Mouse (Mus musculus) kidney, embryonic 16.5 days (tissue): Measurements from ENCODE around the gene Arhgef25. TPM values are rescaled to one million over a fixed set of nuclear protein-coding genes. Genes with fewer than 3 reads are reported as not detected.

Experiments
- ATAC-seq: fragments of 200-750 bp; cut with Nextera tagmentation; 2 replicates; pipeline ENCODE4 v1.8.0; 2017; ENCODE audit warnings: moderate TSS enrichment; ENCODE audit not compliant: low FRiP score, low TSS enrichment
- H3K27ac ChIP-seq: fragments of 300-500 bp; sonication (generic); 2 replicates; pipeline ENCODE4 v1.5.1; 2014; ENCODE audit warnings: low read length
- H3K27me3 ChIP-seq: fragments of 300-500 bp; sonication (generic); 2 replicates; pipeline ENCODE4 v1.6.1; 2014; ENCODE audit warnings: low read length, control low read depth, mixed read lengths; ENCODE audit not compliant: insufficient read depth
- H3K36me3 ChIP-seq: fragments of 300-500 bp; sonication (generic); 2 replicates; pipeline ENCODE4 v1.6.1; 2014; ENCODE audit warnings: low read length, control low read depth, mixed read lengths; ENCODE audit not compliant: insufficient read depth
- H3K4me1 ChIP-seq: fragments of 300-500 bp; sonication (generic); 2 replicates; pipeline ENCODE4 v1.6.1; 2014; ENCODE audit warnings: low read length, control low read depth, mixed read lengths; ENCODE audit not compliant: insufficient read depth
- H3K4me2 ChIP-seq: fragments of 300-500 bp; sonication (generic); replicated peaks from 2 replicates; pipeline ENCODE4 v1.6.1; 2014; ENCODE audit warnings: low read depth, low read length
- H3K4me3 ChIP-seq: fragments of 300-500 bp; sonication (generic); 2 replicates; pipeline ENCODE4 v1.5.1; 2014; ENCODE audit warnings: mild to moderate bottlenecking, low read length
- H3K9ac ChIP-seq: fragments of 300-500 bp; sonication (generic); replicated peaks from 2 replicates; pipeline ENCODE4 v1.6.1; 2014; ENCODE audit warnings: low read length
- H3K9me3 ChIP-seq: fragments of 300-500 bp; sonication (generic); 2 replicates; pipeline ENCODE4 v1.6.1; 2016; ENCODE audit warnings: low read length, control low read depth
- WGBS: fragments of 180-500 bp; shearing (Covaris S2); extraction: QIAGEN DNeasy Blood & Tissue Kit; methylation state at CpG from one replicate; pipeline ENCODE4 v1.1.7; 2014; 5-methylcytosine and 5-hydroxymethylcytosine counted together
- polyA plus RNA-seq: library from polyadenylated mRNA; unstranded; fragments of >200 nt; fragmentation: Nextera tagmentation; extraction: Ambion mirVana; gene quantifications from 2 replicates; pipeline ENCODE4 v1.2.1, GENCODE M21; 2015

Gene Arhgef25
- polyA plus RNA-seq, 1 experiment from 2014 or later = 53.8 TPM

DNA sequence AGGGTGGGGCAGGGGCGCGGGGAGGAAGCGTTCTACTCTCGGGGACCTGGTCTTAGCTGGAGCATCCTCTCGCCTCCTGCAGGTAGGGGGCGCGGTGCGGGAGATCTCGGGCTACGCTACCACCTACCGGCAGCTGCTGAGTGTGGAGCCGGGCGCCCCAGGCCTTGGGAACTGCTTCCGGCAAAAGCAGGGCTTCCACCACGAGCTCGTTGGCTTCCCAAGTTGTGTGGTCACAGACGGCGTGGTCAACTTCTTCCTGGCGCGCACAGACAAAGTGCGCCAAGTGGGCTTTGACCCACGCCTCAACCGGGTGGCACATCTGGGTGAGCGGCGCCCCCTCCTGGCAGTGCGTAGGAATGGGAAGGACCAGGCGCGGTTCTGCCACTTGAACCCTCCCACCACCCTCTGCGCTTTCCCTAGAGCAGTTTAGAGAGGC is 19.0 kb downstream of the Arhgef25 start:
- no peak overlapping the region for H3K27ac ChIP-seq
- H3K36me3 ChIP-seq = no peaks in the 10 kb centered on the region
- H3K9me3 ChIP-seq = no peaks in the 10 kb centered on the region
- peak overlapping the region; percentile 74 for H3K4me2 ChIP-seq
- peaks cover 53% of the 10 kb centered on the region for H3K27me3 ChIP-seq
- H3K9ac ChIP-seq = peak overlapping the region; percentile 7
- 0% methylated on average over 29 of the region's 29 CpGs for WGBS
- peaks cover 13% of the 10 kb centered on the region for H3K4me1 ChIP-seq
- peak overlapping the region; percentile 49 for H3K4me3 ChIP-seq
- ATAC-seq = peak; percentile 74

DNA sequence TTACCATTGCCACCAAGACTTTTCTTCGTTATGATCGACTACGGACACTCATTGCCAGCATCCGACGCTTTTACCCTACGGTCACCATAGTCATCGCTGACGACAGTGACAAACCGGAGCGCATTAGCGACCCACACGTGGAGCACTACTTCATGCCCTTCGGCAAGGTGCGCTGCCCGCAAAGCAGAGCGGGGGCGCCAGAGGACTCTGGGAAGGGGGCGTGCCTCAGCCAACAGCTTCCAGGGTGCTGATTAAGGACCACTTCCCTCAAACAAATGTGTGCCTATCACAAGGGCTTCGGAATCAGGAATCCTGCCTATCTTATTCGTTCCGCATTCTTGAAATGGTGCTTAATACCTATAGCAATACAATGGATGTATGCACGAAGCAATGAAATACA is 19.9 kb downstream of the Arhgef25 start:
- H3K4me1 ChIP-seq = peaks cover 19% of the 10 kb centered on the region
- ATAC-seq = no peak
- H3K4me2 ChIP-seq = peak overlapping the region; percentile 74
- H3K27ac ChIP-seq = no peak overlapping the region
- H3K9me3 ChIP-seq = no peaks in the 10 kb centered on the region
- no peaks in the 10 kb centered on the region for H3K36me3 ChIP-seq
- H3K4me3 ChIP-seq = peak overlapping the region; percentile 49
- H3K9ac ChIP-seq = peak overlapping the region; percentile 7; the same call in 1 of the 2 replicates
- H3K27me3 ChIP-seq = peaks cover 59% of the 10 kb centered on the region
- WGBS = 4% methylated on average over 22 of the region's 22 CpGs

DNA sequence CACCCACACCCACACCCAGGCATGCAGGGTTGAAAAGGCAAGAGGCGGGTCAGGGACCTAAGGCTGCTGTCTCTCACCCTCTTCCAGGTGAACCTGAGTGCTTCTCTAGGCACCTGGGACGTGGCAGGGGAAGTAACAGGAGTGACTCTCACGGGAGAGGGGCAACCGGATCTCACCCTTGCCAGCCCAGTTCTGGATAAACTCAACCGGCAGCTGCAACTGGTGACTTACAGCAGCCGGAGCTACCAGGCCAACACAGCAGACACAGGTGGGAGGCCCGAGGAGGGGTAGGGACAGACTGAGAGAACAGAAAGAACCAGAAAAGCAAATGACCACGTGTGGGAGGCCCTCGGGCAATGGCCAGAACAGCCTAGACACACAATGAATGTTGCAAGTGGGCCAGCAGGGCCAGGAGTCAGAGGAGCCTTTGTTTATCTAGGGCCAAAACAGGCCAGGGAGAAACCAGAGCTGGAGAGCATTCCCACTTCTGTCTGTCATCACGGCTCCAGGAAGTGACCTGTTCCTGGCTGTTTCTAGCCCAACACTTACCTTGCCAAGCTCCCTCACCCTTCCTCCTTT is 22.2 kb downstream of the Arhgef25 start:
- Histone ChIP-seq H3K4me1 (peaks cover 22% of the 10 kb centered on the region), H3K36me3 (no peaks in the 10 kb centered on the region), H3K4me3 (no peak overlapping the region), H3K27ac (no peak overlapping the region), H3K9ac (no peak overlapping the region), H3K4me2 (no peak overlapping the region), H3K9me3 (no peaks in the 10 kb centered on the region), H3K27me3 (peaks cover 61% of the 10 kb centered on the region)
- ATAC-seq = no peak
- WGBS = 37% methylated on average over 10 of the region's 10 CpGs

DNA sequence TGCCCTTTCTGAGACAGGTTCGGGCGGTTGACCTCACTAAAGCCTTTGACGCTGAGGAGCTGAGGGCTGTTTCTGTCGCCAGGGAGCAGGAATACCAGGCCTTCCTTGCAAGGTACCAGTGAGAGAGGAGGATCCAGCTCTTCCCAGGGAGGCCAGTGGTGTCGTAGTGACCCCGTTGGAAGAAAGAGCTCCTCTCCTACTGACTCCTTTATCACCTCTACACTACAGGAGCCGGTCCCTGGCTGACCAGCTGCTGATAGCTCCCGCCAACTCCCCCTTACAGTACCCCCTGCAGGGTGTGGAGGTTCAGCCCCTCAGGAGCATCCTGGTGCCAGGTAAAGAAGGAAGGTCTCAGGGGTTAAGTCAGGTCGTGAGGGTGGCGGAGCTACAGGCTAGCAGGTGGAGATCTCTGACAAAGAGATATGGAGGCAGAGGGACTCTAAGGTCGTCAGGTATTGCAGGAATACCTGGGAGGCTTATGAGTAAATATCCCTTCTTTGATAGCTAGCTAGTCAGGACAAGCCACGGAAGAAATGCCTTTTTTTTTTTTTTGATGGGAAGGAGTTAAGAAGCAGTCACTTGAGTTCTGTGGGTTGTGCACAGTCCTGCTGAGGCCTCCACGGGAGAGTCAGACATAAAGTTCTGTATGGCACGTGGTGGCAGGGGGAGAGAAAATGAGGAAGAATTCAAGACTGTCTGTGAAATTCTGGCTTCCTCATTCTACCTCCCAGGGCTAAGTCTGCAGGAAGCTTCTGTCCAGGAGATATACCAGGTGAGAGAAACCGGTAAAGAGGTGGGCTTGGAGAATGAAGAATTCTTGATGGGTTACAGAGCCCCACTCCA is 22.9 kb downstream of the Arhgef25 start:
- peak overlapping the region; percentile 62 for H3K4me3 ChIP-seq
- ATAC-seq = no peak
- no peaks in the 10 kb centered on the region for H3K9me3 ChIP-seq
- no peak overlapping the region for H3K27ac ChIP-seq
- peaks cover 60% of the 10 kb centered on the region for H3K27me3 ChIP-seq
- peak overlapping the region; percentile 68 for H3K9ac ChIP-seq
- 0 out of 2 replicates have a peak overlapping the region, but pooled peaks have one; percentile 100 for H3K4me2 ChIP-seq
- peaks cover 22% of the 10 kb centered on the region for H3K4me1 ChIP-seq
- no peaks in the 10 kb centered on the region for H3K36me3 ChIP-seq
- 27% methylated on average over 15 of the region's 15 CpGs for WGBS

DNA sequence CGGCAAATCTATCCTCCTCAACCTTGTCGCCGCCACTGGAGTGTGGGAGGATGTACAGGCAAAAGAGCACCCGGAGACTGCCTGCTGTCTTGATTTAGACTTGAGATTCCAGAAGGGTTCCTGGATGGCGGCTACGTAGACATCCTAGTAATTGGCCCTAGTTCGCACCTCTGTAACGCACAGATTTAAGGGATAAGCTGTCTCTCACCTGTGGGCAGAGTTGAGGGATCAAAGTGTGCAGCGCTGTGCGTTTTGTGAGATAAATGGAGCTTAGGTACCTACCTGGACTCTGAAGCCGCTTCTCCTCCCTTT is 23.5 kb downstream of the Arhgef25 start:
- H3K36me3 ChIP-seq = no peaks in the 10 kb centered on the region
- H3K4me1 ChIP-seq = peaks cover 22% of the 10 kb centered on the region
- peaks cover 54% of the 10 kb centered on the region for H3K27me3 ChIP-seq
- peak overlapping the region; percentile 68 for H3K9ac ChIP-seq
- no peak overlapping the region for H3K27ac ChIP-seq
- H3K9me3 ChIP-seq = no peaks in the 10 kb centered on the region
- no peak for ATAC-seq
- 4% methylated on average over 11 of the region's 11 CpGs for WGBS
- peak overlapping the region; percentile 62 for H3K4me3 ChIP-seq
- H3K4me2 ChIP-seq = peak overlapping the region; percentile 100

DNA sequence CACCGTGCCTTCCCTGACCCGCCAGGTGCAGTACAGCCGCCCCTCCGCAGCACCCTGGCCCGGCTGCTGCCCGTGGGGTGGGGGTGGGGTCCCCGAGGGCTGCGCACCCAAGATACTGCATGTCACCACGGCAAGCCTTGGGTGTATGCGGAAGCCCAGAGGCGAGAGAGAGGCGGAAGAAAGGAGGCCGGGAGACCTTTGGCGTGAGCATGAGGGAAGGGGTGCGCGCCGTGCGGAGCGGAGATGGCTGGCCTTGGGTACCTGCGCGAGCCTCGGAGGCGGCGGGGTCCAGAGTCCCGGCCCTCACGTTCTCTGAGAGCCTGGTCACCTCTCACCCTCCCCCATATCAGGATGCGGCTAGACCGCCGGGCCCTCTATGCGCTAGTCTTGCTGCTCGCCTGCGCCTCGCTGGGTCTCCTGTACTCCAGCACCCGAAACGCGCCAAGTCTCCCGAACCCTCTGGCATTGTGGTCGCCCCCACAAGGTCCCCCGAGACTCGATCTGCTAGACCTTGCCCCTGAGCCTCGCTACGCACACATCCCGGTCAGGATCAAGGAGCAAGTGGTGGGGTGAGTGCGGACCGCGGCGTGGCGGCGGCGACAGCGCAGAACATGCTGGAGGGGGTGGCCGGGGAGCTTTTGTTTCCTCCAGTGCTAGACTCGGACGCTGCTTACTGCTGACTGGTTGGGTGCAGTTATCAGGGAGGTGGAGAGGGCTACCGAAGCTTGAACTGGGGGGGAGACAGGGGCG is 24.1 kb downstream of the Arhgef25 start:
- H3K4me2 ChIP-seq = peak overlapping the region; percentile 100
- H3K4me1 ChIP-seq = peaks cover 22% of the 10 kb centered on the region
- WGBS = under 1% methylated on average over 56 of the region's 56 CpGs
- peak overlapping the region; percentile 62 for H3K4me3 ChIP-seq
- ATAC-seq = peak; percentile 60
- H3K36me3 ChIP-seq = no peaks in the 10 kb centered on the region
- H3K27me3 ChIP-seq = peaks cover 54% of the 10 kb centered on the region
- no peak overlapping the region for H3K27ac ChIP-seq
- peak overlapping the region; percentile 68 for H3K9ac ChIP-seq
- no peaks in the 10 kb centered on the region for H3K9me3 ChIP-seq

DNA sequence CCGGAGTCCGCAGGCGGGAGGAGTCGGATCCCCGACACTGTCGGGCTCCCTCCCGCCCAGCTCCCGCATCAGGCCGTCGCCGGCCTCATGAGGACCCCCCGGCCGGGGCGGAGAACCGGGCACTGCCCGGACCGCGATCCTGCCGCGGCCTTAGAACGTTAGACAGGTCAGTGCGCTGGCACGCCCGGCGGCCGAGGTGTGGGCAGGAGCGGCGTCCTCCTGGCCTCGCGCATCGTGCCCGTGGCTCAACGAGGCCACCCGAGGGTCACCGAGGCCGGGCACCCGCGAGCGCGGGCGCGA is 24.6 kb downstream of the Arhgef25 start:
- H3K27me3 ChIP-seq = peaks cover 49% of the 10 kb centered on the region
- 0% methylated on average over 41 of the region's 42 CpGs for WGBS

DNA sequence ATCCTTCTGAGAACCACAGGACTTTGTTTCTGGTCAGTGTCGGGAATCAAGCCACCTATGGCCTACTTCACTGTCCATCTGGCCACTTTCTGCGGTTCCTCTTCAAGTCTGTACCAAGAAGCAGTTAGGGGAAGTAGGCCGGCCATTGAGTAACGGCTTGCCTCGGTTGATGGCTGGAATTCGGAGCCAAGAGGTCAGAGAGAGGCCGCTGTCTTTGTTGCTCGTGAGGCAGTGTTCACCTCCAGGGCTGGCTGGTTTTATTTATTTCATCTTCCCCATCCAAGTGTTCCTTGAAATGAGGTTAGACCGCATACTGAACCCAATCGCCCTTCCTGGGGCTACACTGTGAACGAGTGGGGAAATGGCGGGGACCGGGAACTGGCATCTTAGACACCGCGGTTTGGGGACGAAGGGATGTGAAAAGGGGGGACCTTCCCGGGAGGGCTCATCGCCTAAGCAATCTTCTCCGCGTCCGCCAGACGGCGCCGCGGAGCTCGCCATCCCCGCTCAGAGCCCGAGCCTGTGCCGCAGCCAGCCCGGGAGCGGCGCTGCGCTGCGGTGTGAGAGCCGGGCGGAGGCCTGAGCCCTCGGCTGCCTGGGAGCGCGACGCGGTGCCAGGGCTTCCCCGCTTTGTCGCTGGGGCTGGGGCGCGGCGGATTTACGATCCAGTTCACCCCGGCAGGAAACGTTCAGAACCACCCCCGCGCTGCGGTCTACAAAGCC is 25.1 kb downstream of the Arhgef25 start, which contains the start of gene B4galnt1:
B4galnt1 (plus strand) TSS at position 595 of the 723 bp plus-strand sequence.
- Histone ChIP-seq H3K4me3 (peak within 1 kb of the TSS; percentile 62), H3K27ac (no peak within 1 kb of the TSS), H3K9me3 (no peaks in the 10 kb centered on the region), H3K4me2 (peak within 1 kb of the TSS; percentile 100), H3K9ac (peak within 1 kb of the TSS; percentile 68), H3K36me3 (no peaks in the 10 kb centered on the region), H3K4me1 (peaks cover 12% of the 10 kb centered on the region; the same call in 1 of the 2 replicates), H3K27me3 (peaks cover 44% of the 10 kb centered on the region)
- ATAC-seq = peak; percentile 88
- WGBS = 2% methylated on average over 46 of the region's 52 CpGs

More for the DNA sequence above, 24.6 kb downstream of the Arhgef25 start:
- Histone ChIP-seq H3K36me3 (no peaks in the 10 kb centered on the region), H3K27ac (no peak overlapping the region), H3K4me2 (peak overlapping the region; percentile 100), H3K4me3 (peak overlapping the region; percentile 62), H3K9me3 (no peaks in the 10 kb centered on the region), H3K4me1 (peaks cover 17% of the 10 kb centered on the region), H3K9ac (peak overlapping the region; percentile 68)
- peak; percentile 59 for ATAC-seq

DNA sequence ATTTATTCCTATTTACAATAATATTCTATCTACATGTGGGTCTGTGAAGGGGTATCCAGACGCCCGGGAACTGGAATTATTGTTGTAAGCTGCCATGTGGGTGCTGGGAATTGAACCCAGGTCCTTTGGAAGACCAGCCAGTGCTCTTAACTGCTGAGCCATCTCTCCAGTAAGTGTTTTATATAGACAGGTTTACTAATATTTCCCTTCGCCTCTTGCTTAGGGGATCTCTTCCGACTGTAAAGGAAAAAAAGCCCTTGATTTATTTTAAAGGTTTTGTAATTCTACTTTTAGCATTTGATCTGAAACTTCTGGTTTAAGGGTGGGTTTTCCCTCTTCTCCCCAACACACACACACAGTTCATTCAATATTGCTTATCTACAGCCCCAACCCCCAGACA is 25.7 kb downstream of the Arhgef25 start:
- 92% methylated on average over 4 of the region's 4 CpGs for WGBS
- Histone ChIP-seq H3K27ac (no peak overlapping the region), H3K27me3 (peaks cover 38% of the 10 kb centered on the region), H3K36me3 (no peaks in the 10 kb centered on the region), H3K4me3 (no peak overlapping the region), H3K9ac (no peak overlapping the region), H3K4me1 (peaks cover 12% of the 10 kb centered on the region; the same call in 1 of the 2 replicates), H3K9me3 (no peaks in the 10 kb centered on the region), H3K4me2 (peak overlapping the region; percentile 100; the same call in 1 of the 2 replicates)
- ATAC-seq = no peak
